ENCODE assay signal across 8 mouse cellular contexts in genomic region chr3:53464146-53464698, GRCm38 (mm10). TPM values are rescaled to one million over a fixed set of nuclear protein-coding genes. Genes with fewer than 3 reads are reported as not detected.
A peak's percentile ranks its signal among the peaks of the same experiment; 100 is the strongest.
DNase-seq lines count a peak whose midpoint lies in the region; ATAC-seq and TF ChIP-seq lines count a peak whose summit lies in the region.

No protein-coding gene starts in this region.

- TF ChIP-seq CTCF in cerebellum, adult 2 months (IDR thresholded peaks at IDR 0.05; ENCODE audit: borderline replicate concordance, insufficient read depth, low read depth, low read length): no peak

- DNase-seq in cerebellum, adult 2 months: no peak
- DNase-seq in thymus, postnatal 14 days: peak; percentile 11
- DNase-seq in thymus, postnatal 36 days: no peak
- peak; percentile 60 for DNase-seq in intestine, embryonic 14.5 days (ENCODE audit: low spot score)
- DNase-seq in urinary bladder, adult 2 months (ENCODE audit: low spot score): no peak

- no peak for TF ChIP-seq POLR2A in cerebellum, adult 2 months (IDR thresholded peaks at IDR 0.05; ENCODE audit: borderline replicate concordance, insufficient read depth, low read length)

- ATAC-seq in cerebellum, adult (ENCODE audit: insufficient number of reproducible peaks, low FRiP score, low TSS enrichment): no peak
- 0 out of 2 replicates have a peak, but pooled peaks have one; percentile 28 for ATAC-seq in intestine, embryonic 14.5 days (replicated peaks; ENCODE audit: low FRiP score, low TSS enrichment, low read depth)
- ATAC-seq in neural tube, embryonic 13.5 days (ENCODE audit: low read depth): no peak
- no peak for ATAC-seq in inflammation-experienced regulatory T-cells, adult 6 months

- no peaks in the 10 kb centered on the region for H3K27me3 ChIP-seq in cerebellum, adult 2 months (ENCODE audit: control insufficient read depth, insufficient read depth, low read length)
- no peaks in the 10 kb centered on the region for H3K27me3 ChIP-seq in intestine, embryonic 14.5 days (replicated peaks; ENCODE audit: control insufficient read depth, insufficient read depth, low read length)
- no peaks in the 10 kb centered on the region for H3K27me3 ChIP-seq in neural tube, embryonic 13.5 days

- H3K36me3 ChIP-seq in intestine, embryonic 14.5 days (ENCODE audit: control insufficient read depth, insufficient read depth, low read length): peaks cover 26% of the 10 kb centered on the region
- peaks cover 17% of the 10 kb centered on the region for H3K36me3 ChIP-seq in neural tube, embryonic 13.5 days

- H3K27ac ChIP-seq in cerebellum, adult 2 months (ENCODE audit: insufficient read depth, low read length): no peak overlapping the region
- peak overlapping the region; percentile 81 for H3K27ac ChIP-seq in intestine, embryonic 14.5 days (ENCODE audit: low read depth)
- peak overlapping the region; percentile 91 for H3K27ac ChIP-seq in neural tube, embryonic 13.5 days (replicated peaks)

- H3K4me3 ChIP-seq in cerebellum, adult 2 months (replicated peaks; ENCODE audit: insufficient read depth, low read depth, low read length): peak overlapping the region; percentile 97
- H3K4me3 ChIP-seq in intestine, embryonic 14.5 days (ENCODE audit: low read depth, low read length): peak overlapping the region; percentile 95
- H3K4me3 ChIP-seq in neural tube, embryonic 13.5 days: peak overlapping the region; percentile 64

- no peaks in the 10 kb centered on the region for H3K9me3 ChIP-seq in intestine, embryonic 14.5 days (ENCODE audit: control insufficient read depth, low read length)
- H3K9me3 ChIP-seq in neural tube, embryonic 13.5 days: no peaks in the 10 kb centered on the region

- peak overlapping the region; percentile 66 for H3K4me2 ChIP-seq in intestine, embryonic 14.5 days (ENCODE audit: low read length)
- peak overlapping the region; percentile 90 for H3K4me2 ChIP-seq in neural tube, embryonic 13.5 days

- under 1% methylated on average over 20 of the region's 20 CpGs for WGBS in cerebellum, adult 2 months
- under 1% methylated on average over 20 of the region's 20 CpGs for WGBS in intestine, embryonic 14.5 days
- under 1% methylated on average over 20 of the region's 20 CpGs for WGBS in neural tube, embryonic 13.5 days

- H3K4me1 ChIP-seq in cerebellum, adult 2 months (ENCODE audit: control insufficient read depth, insufficient read depth, low read length): peaks cover 5% of the 10 kb centered on the region
- H3K4me1 ChIP-seq in intestine, embryonic 14.5 days (replicated peaks; ENCODE audit: control insufficient read depth, insufficient read depth, low read length): peaks cover 18% of the 10 kb centered on the region
- peaks cover 60% of the 10 kb centered on the region for H3K4me1 ChIP-seq in neural tube, embryonic 13.5 days (replicated peaks)

- peak overlapping the region; percentile 90 for H3K9ac ChIP-seq in intestine, embryonic 14.5 days (ENCODE audit: low read length)
- peak overlapping the region; percentile 90 for H3K9ac ChIP-seq in neural tube, embryonic 13.5 days

RNA-seq across cellular contexts. Expression of gene Proser1, which starts 0.8 kb away (rescaled TPM):
- 21.2 and 21.9 TPM in 2 replicates for polyA plus RNA-seq in cerebellum, adult 2 months (2012; rRNA removed)
- polyA plus RNA-seq in intestine, embryonic 14.5 days (2014; fragmentation: Nextera tagmentation; extraction: Ambion mirVana): 18.6 and 19.3 TPM in 2 replicates
- 25.6 and 25.7 TPM in 2 replicates for polyA plus RNA-seq in neural tube, embryonic 13.5 days (2015; fragmentation: Nextera tagmentation; extraction: Ambion mirVana)
- 4.7 and 10.3 TPM in 2 replicates for polyA plus RNA-seq in urinary bladder, adult 2 months (2012; rRNA removed)
- polyA plus RNA-seq in inflammation-experienced regulatory T-cells, adult 6 months (2017; shearing (Covaris generic)): 10 to 100 TPM in 2 of 3 experiments, 1 to 10 TPM in 1; 8.9 to 10.9 (median 10.3) TPM

RNA-seq across cellular contexts. Expression of gene Nhlrc3, which starts 1.1 kb away (rescaled TPM):
- 7.9 and 8.1 TPM in 2 replicates for polyA plus RNA-seq in cerebellum, adult 2 months (2012; rRNA removed)
- 12.1 and 12.2 TPM in 2 replicates for polyA plus RNA-seq in intestine, embryonic 14.5 days (2014; fragmentation: Nextera tagmentation; extraction: Ambion mirVana)
- polyA plus RNA-seq in neural tube, embryonic 13.5 days (2015; fragmentation: Nextera tagmentation; extraction: Ambion mirVana): 8.4 and 8.7 TPM in 2 replicates
- 9.4 and 11.5 TPM in 2 replicates for polyA plus RNA-seq in urinary bladder, adult 2 months (2012; rRNA removed)
- 10 to 100 TPM; 11.8 to 16.1 (median 13.2) TPM for polyA plus RNA-seq in inflammation-experienced regulatory T-cells, adult 6 months (2017; shearing (Covaris generic))

RNA-seq across cellular contexts. Expression of gene Stoml3, which starts 24.2 kb away (rescaled TPM):
- polyA plus RNA-seq in cerebellum, adult 2 months (2012; rRNA removed): 0.52 and 0.93 TPM in 2 replicates
- polyA plus RNA-seq in intestine, embryonic 14.5 days (2014; fragmentation: Nextera tagmentation; extraction: Ambion mirVana): 0.13 TPM in 1 of 2 replicates, not detected in the other
- not detected in 2 replicates for polyA plus RNA-seq in neural tube, embryonic 13.5 days (2015; fragmentation: Nextera tagmentation; extraction: Ambion mirVana)
- polyA plus RNA-seq in urinary bladder, adult 2 months (2012; rRNA removed): 0.06 TPM in 1 of 2 replicates, not detected in the other
- not detected for polyA plus RNA-seq in inflammation-experienced regulatory T-cells, adult 6 months (2017; shearing (Covaris generic))

Comparison
In these comparisons a context has a peak if more than half of its experiments do, and no peak if none do; other contexts are left out.
1. DNase-seq: peak in thymus, postnatal 14 days (single experiment) and intestine, embryonic 14.5 days (single experiment); none in cerebellum, adult 2 months (0 of 2), thymus, postnatal 36 days (0 of 2) and urinary bladder, adult 2 months (single experiment).
2. Peak in every context shown above with its lines, with median percentiles within 50 percentile points of each other: H3K4me3 ChIP-seq.